Mouse (Mus musculus): ENCODE measurements around the gene Ifna5.
"Not testable (repeated sequence)": the region's sequence is repeated elsewhere in the genome, so short reads cannot be mapped to it uniquely, and the experiment has no call there.

Gene Ifna5

GRCm38 (mm10) chr4:88835225-88835624, at the start of gene Ifna5:
Gene Ifna5, plus strand, starts transcription at chr4:88835525.
- not testable (repeated sequence) for DNase-seq (ENCODE audit: low spot score)

- not testable (repeated sequence) for DNase-seq (ENCODE audit: low spot score)
Observed at GRCm38 (mm10) chr4:88788402-88788801, 46.9 kb upstream of the Ifna5 start, which contains the start of gene Gm13277. Gene Gm13277, plus strand, starts transcription at chr4:88788632.

- not testable (repeated sequence) for DNase-seq (ENCODE audit: low spot score)
Observed at GRCm38 (mm10) chr4:88791250-88791649, 44.1 kb upstream of the Ifna5 start, which contains the start of gene Gm13278. Gene Gm13278, plus strand, starts transcription at chr4:88791550.

GRCm38 (mm10) chr4:88793936-88794675, 41.2 kb upstream of the Ifna5 start, which contains the start of gene Gm13275:
Gene Gm13275, plus strand, starts transcription at chr4:88794487.
- peak; percentile 96 for DNase-seq (ENCODE audit: low spot score)

GRCm38 (mm10) chr4:88797097-88797496, 38.2 kb upstream of the Ifna5 start, which contains the start of gene Gm13279:
Gene Gm13279, plus strand, starts transcription at chr4:88797397.
- not testable (repeated sequence) for DNase-seq (ENCODE audit: low spot score)

GRCm38 (mm10) chr4:88799365-88799764, 36.0 kb upstream of the Ifna5 start, which contains the start of gene Gm13285:
Gene Gm13285, plus strand, starts transcription at chr4:88799665.
- not testable (repeated sequence) for DNase-seq (ENCODE audit: low spot score)

- not testable (repeated sequence) for DNase-seq (ENCODE audit: low spot score)
Observed at GRCm38 (mm10) chr4:88802954-88803353, 32.4 kb upstream of the Ifna5 start, which contains the start of gene Gm13287. Gene Gm13287, plus strand, starts transcription at chr4:88803254.

GRCm38 (mm10) chr4:88805231-88805630, 30.1 kb upstream of the Ifna5 start, which contains the start of gene Gm13288:
Gene Gm13288, plus strand, starts transcription at chr4:88805531.
- not testable (repeated sequence) for DNase-seq (ENCODE audit: low spot score)

GRCm38 (mm10) chr4:88805761-88806160, 29.6 kb upstream of the Ifna5 start:
- not testable (repeated sequence) for DNase-seq (ENCODE audit: low spot score)

- DNase-seq (ENCODE audit: low spot score), result no peak
Observed at GRCm38 (mm10) chr4:88815928-88816327, 19.4 kb upstream of the Ifna5 start, which contains the start of gene Ifna7. Gene Ifna7, plus strand, starts transcription at chr4:88816228.

- DNase-seq (ENCODE audit: low spot score), result no peak
Observed at GRCm38 (mm10) chr4:88819659-88820058, 15.7 kb upstream of the Ifna5 start, which contains the start of gene Ifna11. Gene Ifna11, plus strand, starts transcription at chr4:88819959.

- DNase-seq (ENCODE audit: low spot score), result no peak
Observed at GRCm38 (mm10) chr4:88822995-88823394, 12.3 kb upstream of the Ifna5 start.

- not testable (repeated sequence) for DNase-seq (ENCODE audit: low spot score)
Observed at GRCm38 (mm10) chr4:88827116-88827515, 8.2 kb upstream of the Ifna5 start, which contains the start of gene Ifna6. Gene Ifna6, plus strand, starts transcription at chr4:88827416.

- DNase-seq (ENCODE audit: low spot score), result no peak
Observed at GRCm38 (mm10) chr4:88830523-88830922, 4.8 kb upstream of the Ifna5 start.

GRCm38 (mm10) chr4:88838828-88839227, 3.5 kb downstream of the Ifna5 start:
- DNase-seq (ENCODE audit: low spot score), result no peak

- no peak for DNase-seq (ENCODE audit: low spot score)
Observed at GRCm38 (mm10) chr4:88840058-88840457, 4.7 kb downstream of the Ifna5 start.

- DNase-seq (ENCODE audit: low spot score), result no peak
Observed at GRCm38 (mm10) chr4:88841438-88841911, 6.2 kb downstream of the Ifna5 start, which contains the start of gene Ifna4. Gene Ifna4, plus strand, starts transcription at chr4:88841861.

- no peak for DNase-seq (ENCODE audit: low spot score)
Observed at GRCm38 (mm10) chr4:88845334-88845733, 10.0 kb downstream of the Ifna5 start.

- no peak for DNase-seq (ENCODE audit: low spot score)
Observed at GRCm38 (mm10) chr4:88849698-88850097, 14.4 kb downstream of the Ifna5 start, which contains the start of gene Ifna1. Gene Ifna1, plus strand, starts transcription at chr4:88850087.

GRCm38 (mm10) chr4:88851026-88851763, 15.9 kb downstream of the Ifna5 start:
- no peak for DNase-seq (ENCODE audit: low spot score)

GRCm38 (mm10) chr4:88859214-88859613, 23.9 kb downstream of the Ifna5 start:
- no peak for DNase-seq (ENCODE audit: low spot score)

GRCm38 (mm10) chr4:88863309-88863708, 28.0 kb downstream of the Ifna5 start:
- no peak for DNase-seq (ENCODE audit: low spot score)
